Mouse (Mus musculus): ENCODE measurements at regions not wholly inside any gene's neighbourhood (a gene's known extent, or its start where the extent isn't known, plus 50 kb on each side); places are given as distances from the start of the nearest gene placed in this dataset.

- DNase-seq (ENCODE audit: low spot score) = no peak
- no peak overlapping the region for H3K27ac ChIP-seq (ENCODE audit: low read depth, low read length)
- no peaks in the 10 kb centered on the region for H3K36me3 ChIP-seq (ENCODE audit: insufficient read depth, low read length)
- no peak overlapping the region for H3K4me3 ChIP-seq (ENCODE audit: low read depth, low read length)
- no peak overlapping the region for H3K4me2 ChIP-seq (ENCODE audit: low read depth, low read length, poor library complexity, severe bottlenecking)
- WGBS = 73% methylated on average over 1 of the region's 1 CpGs
- no peaks in the 10 kb centered on the region for H3K4me1 ChIP-seq (ENCODE audit: insufficient read depth, low read length)
- no peak for ATAC-seq (ENCODE audit: low FRiP score)
- no peaks in the 10 kb centered on the region for H3K9me3 ChIP-seq (ENCODE audit: low read length)
- H3K27me3 ChIP-seq (ENCODE audit: insufficient read depth, low read length) = no peaks in the 10 kb centered on the region
- TF ChIP-seq CTCF (IDR thresholded peaks at IDR 0.05) = no peak
- H3K9ac ChIP-seq (replicated peaks; ENCODE audit: low read length, poor library complexity, severe bottlenecking) = no peak overlapping the region
These were observed 481.0 kb downstream of the Rfpl4b start for GRCm38 (mm10) chr10:38340406-38341175.

- Histone ChIP-seq H3K27me3 (ENCODE audit: insufficient read depth, low read length) (no peaks in the 10 kb centered on the region), H3K9me3 (ENCODE audit: low read length) (no peaks in the 10 kb centered on the region), H3K4me1 (ENCODE audit: insufficient read depth, low read length) (no peaks in the 10 kb centered on the region), H3K9ac (replicated peaks; ENCODE audit: low read length, poor library complexity, severe bottlenecking) (no peak overlapping the region), H3K27ac (ENCODE audit: low read depth, low read length) (no peak overlapping the region), H3K4me2 (ENCODE audit: low read depth, low read length, poor library complexity, severe bottlenecking) (no peak overlapping the region), H3K36me3 (ENCODE audit: insufficient read depth, low read length) (no peaks in the 10 kb centered on the region), H3K4me3 (ENCODE audit: low read depth, low read length) (no peak overlapping the region)
- 49% methylated on average over 5 of the region's 5 CpGs for WGBS
- ATAC-seq (ENCODE audit: low FRiP score) = no peak
- peak; percentile 12 for DNase-seq (ENCODE audit: low spot score)
- no peak for TF ChIP-seq CTCF (IDR thresholded peaks at IDR 0.05)
These were observed 512.7 kb downstream of the Rfpl4b start for GRCm38 (mm10) chr10:38308716-38309392.

DNA sequence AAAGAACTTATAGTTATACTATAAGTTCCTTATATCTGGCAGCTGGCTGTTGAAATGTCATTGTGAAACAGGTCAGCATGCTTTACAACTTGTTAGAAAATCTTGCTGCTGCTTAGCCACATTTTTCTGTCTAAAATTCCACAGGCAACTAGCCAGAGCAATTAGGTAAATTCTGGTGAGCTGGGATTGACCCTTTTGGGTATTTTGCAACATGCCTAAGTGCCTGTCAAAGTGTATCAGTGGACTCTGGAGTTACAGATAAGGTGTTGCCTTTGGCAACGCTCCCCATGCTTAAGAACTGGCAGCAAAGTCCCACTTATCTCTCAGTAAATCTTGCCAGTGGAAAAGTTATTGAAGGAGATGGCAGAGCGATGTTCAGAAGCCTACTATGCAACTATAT lies 525.9 kb downstream of the Rfpl4b start:
- 84% methylated on average over 2 of the region's 2 CpGs for WGBS
- ATAC-seq (ENCODE audit: low FRiP score) = no peak
- H3K4me1 ChIP-seq (ENCODE audit: insufficient read depth, low read length) = no peaks in the 10 kb centered on the region
- TF ChIP-seq CTCF (IDR thresholded peaks at IDR 0.05) = no peak
- no peak for DNase-seq (ENCODE audit: low spot score)
- no peak overlapping the region for H3K9ac ChIP-seq (replicated peaks; ENCODE audit: low read length, poor library complexity, severe bottlenecking)
- no peak overlapping the region for H3K4me2 ChIP-seq (ENCODE audit: low read depth, low read length, poor library complexity, severe bottlenecking)
- H3K4me3 ChIP-seq (ENCODE audit: low read depth, low read length) = no peak overlapping the region
- H3K27ac ChIP-seq (ENCODE audit: low read depth, low read length) = no peak overlapping the region
- H3K9me3 ChIP-seq (ENCODE audit: low read length) = no peaks in the 10 kb centered on the region
- H3K36me3 ChIP-seq (ENCODE audit: insufficient read depth, low read length) = no peaks in the 10 kb centered on the region
- no peaks in the 10 kb centered on the region for H3K27me3 ChIP-seq (ENCODE audit: insufficient read depth, low read length)

- H3K9ac ChIP-seq (replicated peaks; ENCODE audit: low read length, poor library complexity, severe bottlenecking) = no peak overlapping the region
- ATAC-seq (ENCODE audit: low FRiP score) = no peak
These were observed 532.8 kb downstream of the Rfpl4b start for GRCm38 (mm10) chr10:38288689-38289283.

GRCm38 (mm10) chr10:38269136-38269535 lies 552.4 kb downstream of the Rfpl4b start:
- 100% methylated on average over 1 of the region's 1 CpGs for WGBS
- DNase-seq (ENCODE audit: low spot score) = no peak

More at GRCm38 (mm10) chr10:38288689-38289283, 532.8 kb downstream of the Rfpl4b start:
- no peak for TF ChIP-seq CTCF (IDR thresholded peaks at IDR 0.05)
- H3K9me3 ChIP-seq (ENCODE audit: low read length) = no peaks in the 10 kb centered on the region
- H3K4me2 ChIP-seq (ENCODE audit: low read depth, low read length, poor library complexity, severe bottlenecking) = no peak overlapping the region
- 74% methylated on average over 6 of the region's 6 CpGs for WGBS
- no peaks in the 10 kb centered on the region for H3K36me3 ChIP-seq (ENCODE audit: insufficient read depth, low read length)
- DNase-seq (ENCODE audit: low spot score) = no peak
- H3K27ac ChIP-seq (ENCODE audit: low read depth, low read length) = no peak overlapping the region
- H3K27me3 ChIP-seq (ENCODE audit: insufficient read depth, low read length) = no peaks in the 10 kb centered on the region
- no peaks in the 10 kb centered on the region for H3K4me1 ChIP-seq (ENCODE audit: insufficient read depth, low read length)
- H3K4me3 ChIP-seq (ENCODE audit: low read depth, low read length) = no peak overlapping the region

DNA sequence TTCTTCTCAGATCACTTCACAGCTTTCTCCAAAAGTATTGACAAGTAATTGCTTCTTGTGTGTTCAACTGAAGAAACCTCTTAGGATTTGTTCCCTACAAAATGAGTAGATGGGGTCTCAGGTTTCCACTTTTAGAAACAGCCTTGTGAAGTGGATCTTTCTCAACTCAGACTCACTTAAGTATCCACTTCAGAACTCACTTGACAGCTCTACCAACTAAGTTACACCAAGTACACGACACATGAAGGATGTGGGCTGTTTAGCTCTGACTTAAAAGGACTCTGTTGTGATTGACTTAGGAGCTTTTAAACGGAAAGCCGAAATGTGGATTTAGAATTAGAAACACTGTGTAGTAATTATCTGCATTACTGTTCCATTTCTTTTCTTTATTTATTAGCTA lies 556.0 kb downstream of the Rfpl4b start:
- ATAC-seq (ENCODE audit: low FRiP score) (no peak), DNase-seq (ENCODE audit: low spot score) (no peak)
- TF ChIP-seq CTCF (IDR thresholded peaks at IDR 0.05) = no peak
- no peak overlapping the region for H3K27ac ChIP-seq (ENCODE audit: low read depth, low read length)
- no peak overlapping the region for H3K9ac ChIP-seq (replicated peaks; ENCODE audit: low read length, poor library complexity, severe bottlenecking)
- no peaks in the 10 kb centered on the region for H3K36me3 ChIP-seq (ENCODE audit: insufficient read depth, low read length)
- no peaks in the 10 kb centered on the region for H3K27me3 ChIP-seq (ENCODE audit: insufficient read depth, low read length)
- H3K4me1 ChIP-seq (ENCODE audit: insufficient read depth, low read length) = no peaks in the 10 kb centered on the region
- H3K4me3 ChIP-seq (ENCODE audit: low read depth, low read length) = no peak overlapping the region
- H3K9me3 ChIP-seq (ENCODE audit: low read length) = no peaks in the 10 kb centered on the region
- WGBS = 86% methylated on average over 3 of the region's 3 CpGs
- H3K4me2 ChIP-seq (ENCODE audit: low read depth, low read length, poor library complexity, severe bottlenecking) = no peak overlapping the region

More at GRCm38 (mm10) chr10:38269136-38269535, 552.4 kb downstream of the Rfpl4b start:
- no peak overlapping the region for H3K4me2 ChIP-seq (ENCODE audit: low read depth, low read length, poor library complexity, severe bottlenecking)
- TF ChIP-seq CTCF (IDR thresholded peaks at IDR 0.05) = peak; percentile 25; the same call in 1 of the 2 replicates
- ATAC-seq (ENCODE audit: low FRiP score) = no peak
- no peaks in the 10 kb centered on the region for H3K36me3 ChIP-seq (ENCODE audit: insufficient read depth, low read length)
- H3K9me3 ChIP-seq (ENCODE audit: low read length) = no peaks in the 10 kb centered on the region
- no peak overlapping the region for H3K4me3 ChIP-seq (ENCODE audit: low read depth, low read length)
- no peak overlapping the region for H3K27ac ChIP-seq (ENCODE audit: low read depth, low read length)
- H3K27me3 ChIP-seq (ENCODE audit: insufficient read depth, low read length) = no peaks in the 10 kb centered on the region
- H3K4me1 ChIP-seq (ENCODE audit: insufficient read depth, low read length) = no peaks in the 10 kb centered on the region
- no peak overlapping the region for H3K9ac ChIP-seq (replicated peaks; ENCODE audit: low read length, poor library complexity, severe bottlenecking)

All from midbrain, postnatal 0 days (tissue).